Mouse (Mus musculus) neural tube, embryonic 14.5 days (tissue): ENCODE data around the gene Pola1. TPM values are rescaled to one million over a fixed set of nuclear protein-coding genes. Genes with fewer than 3 reads are reported as not detected.

Experiments
- ATAC-seq: fragments of 200-750 bp; cut with Nextera tagmentation; 2 replicates; pipeline ENCODE4 v1.8.0; 2017; ENCODE audit warnings: low read depth, mild to moderate bottlenecking, moderate TSS enrichment, moderate library complexity
- H3K27ac ChIP-seq: fragments of 300-500 bp; sonication (generic); 2 replicates; pipeline ENCODE4 v1.5.1; 2014; ENCODE audit warnings: low read depth, mild to moderate bottlenecking, control low read depth, low read length, moderate library complexity, mixed read lengths
- H3K27me3 ChIP-seq: fragments of 300-500 bp; sonication (generic); 2 replicates; pipeline ENCODE4 v1.6.1; 2014; ENCODE audit warnings: low read length; ENCODE audit not compliant: control insufficient read depth, insufficient read depth
- H3K36me3 ChIP-seq: fragments of 300-500 bp; sonication (generic); 2 replicates; pipeline ENCODE4 v1.6.1; 2014; ENCODE audit warnings: low read length, mixed read lengths; ENCODE audit not compliant: control insufficient read depth, insufficient read depth
- H3K4me1 ChIP-seq: fragments of 300-500 bp; sonication (generic); 2 replicates; pipeline ENCODE4 v1.6.1; 2014; ENCODE audit warnings: low read length; ENCODE audit not compliant: control insufficient read depth, insufficient read depth
- H3K4me2 ChIP-seq: fragments of 300-500 bp; sonication (generic); 2 replicates; pipeline ENCODE4 v1.6.1; 2014; ENCODE audit warnings: mild to moderate bottlenecking, low read depth, low read length, control low read depth
- H3K4me3 ChIP-seq: fragments of 300-500 bp; sonication (generic); 2 replicates; pipeline ENCODE4 v1.5.1; 2014; ENCODE audit warnings: low read depth, low read length, control low read depth, mixed read lengths
- H3K9ac ChIP-seq: fragments of 300-500 bp; sonication (generic); replicated peaks from 2 replicates; pipeline ENCODE4 v1.6.1; 2014; ENCODE audit warnings: low read depth, mild to moderate bottlenecking, control low read depth, low read length, mixed read lengths
- H3K9me3 ChIP-seq: fragments of 300-500 bp; sonication (generic); 2 replicates; pipeline ENCODE4 v1.6.1; 2016; ENCODE audit warnings: low read length; ENCODE audit not compliant: control insufficient read depth
- WGBS: fragments of 180-500 bp; shearing (Covaris S2); extraction: QIAGEN DNeasy Blood & Tissue Kit; methylation state at CpG from one replicate; pipeline ENCODE4 v1.1.7; 2014; 5-methylcytosine and 5-hydroxymethylcytosine counted together
- polyA plus RNA-seq: library from polyadenylated mRNA; unstranded; fragments of >200 nt; fragmentation: Nextera tagmentation; extraction: Ambion mirVana; gene quantifications from 2 replicates; pipeline ENCODE4 v1.2.1, GENCODE M21; 2014

Gene Pola1
- polyA plus RNA-seq, 1 experiment from 2014 or later, result 4.6 TPM

GRCm38 (mm10) chrX:93286291-93286893 is 345.6 kb downstream of the Pola1 start, which contains the start of gene Arx:
Arx (plus strand) TSS chrX:93286445.
- peak; percentile 96 for ATAC-seq
- peak within 1 kb of the TSS; percentile 9; the same call in 1 of the 2 replicates for H3K4me2 ChIP-seq
- peaks cover 5% of the 10 kb centered on the region for H3K4me1 ChIP-seq
- peaks cover 26% of the 10 kb centered on the region for H3K27me3 ChIP-seq
- no peaks in the 10 kb centered on the region for H3K9me3 ChIP-seq
- H3K9ac ChIP-seq, result no peak within 1 kb of the TSS
- no peak within 1 kb of the TSS for H3K4me3 ChIP-seq
- WGBS, result 11% methylated on average over 31 of the region's 31 CpGs
- no peak within 1 kb of the TSS for H3K27ac ChIP-seq
- no peaks in the 10 kb centered on the region for H3K36me3 ChIP-seq

- Histone ChIP-seq H3K4me3 (no peak overlapping the region), H3K9me3 (no peaks in the 10 kb centered on the region), H3K27me3 (peaks cover 26% of the 10 kb centered on the region), H3K4me1 (peaks cover 5% of the 10 kb centered on the region), H3K27ac (no peak overlapping the region), H3K36me3 (no peaks in the 10 kb centered on the region), H3K4me2 (no peak overlapping the region), H3K9ac (no peak overlapping the region)
- WGBS, result 15% methylated on average over 10 of the region's 10 CpGs
- ATAC-seq, result no peak
Measured at GRCm38 (mm10) chrX:93285091-93285490, 346.9 kb downstream of the Pola1 start.

- H3K4me1 ChIP-seq, result no peaks in the 10 kb centered on the region
- H3K4me2 ChIP-seq, result no peak overlapping the region
- peaks cover 12% of the 10 kb centered on the region for H3K27me3 ChIP-seq
- H3K9ac ChIP-seq, result no peak overlapping the region
- H3K9me3 ChIP-seq, result no peaks in the 10 kb centered on the region
- WGBS, result 28% methylated on average over 5 of the region's 5 CpGs
- no peaks in the 10 kb centered on the region for H3K36me3 ChIP-seq
- no peak overlapping the region for H3K4me3 ChIP-seq
- no peak overlapping the region for H3K27ac ChIP-seq
- ATAC-seq, result no peak
Measured at GRCm38 (mm10) chrX:93281756-93282155, 350.2 kb downstream of the Pola1 start.

GRCm38 (mm10) chrX:93281028-93281723 is 350.8 kb downstream of the Pola1 start:
- Histone ChIP-seq H3K9me3 (no peaks in the 10 kb centered on the region), H3K4me2 (no peak overlapping the region), H3K4me3 (no peak overlapping the region), H3K27me3 (peaks cover 8% of the 10 kb centered on the region), H3K27ac (no peak overlapping the region), H3K4me1 (no peaks in the 10 kb centered on the region), H3K36me3 (no peaks in the 10 kb centered on the region), H3K9ac (no peak overlapping the region)
- peak; percentile 62 for ATAC-seq
- 19% methylated on average over 23 of the region's 23 CpGs for WGBS

GRCm38 (mm10) chrX:93279940-93280339 is 352.0 kb downstream of the Pola1 start:
- H3K4me1 ChIP-seq, result no peaks in the 10 kb centered on the region
- no peak overlapping the region for H3K4me3 ChIP-seq
- peaks cover 4% of the 10 kb centered on the region; the same call in 1 of the 2 replicates for H3K27me3 ChIP-seq
- H3K4me2 ChIP-seq, result no peak overlapping the region
- no peak overlapping the region for H3K27ac ChIP-seq
- no peak for ATAC-seq
- no peaks in the 10 kb centered on the region for H3K36me3 ChIP-seq
- H3K9ac ChIP-seq, result no peak overlapping the region
- 23% methylated on average over 4 of the region's 11 CpGs for WGBS
- no peaks in the 10 kb centered on the region for H3K9me3 ChIP-seq

- Histone ChIP-seq H3K4me3 (no peak overlapping the region), H3K4me2 (no peak overlapping the region), H3K36me3 (no peaks in the 10 kb centered on the region), H3K4me1 (no peaks in the 10 kb centered on the region), H3K9me3 (no peaks in the 10 kb centered on the region), H3K27me3 (no peaks in the 10 kb centered on the region), H3K9ac (no peak overlapping the region), H3K27ac (no peak overlapping the region)
- ATAC-seq, result no peak
- WGBS, result 52% methylated on average over 3 of the region's 3 CpGs
Measured at GRCm38 (mm10) chrX:93275689-93276088, 356.3 kb downstream of the Pola1 start.

Other genes with a start within 250 kb of the Pola1 start
- 22.0 and 24.9 TPM in 2 replicates for gene Pcyt1b, start 22.7 kb upstream of the Pola1 start, polyA plus RNA-seq
- 22.5 and 27.1 TPM in 2 replicates for gene Pdk3, start 200.0 kb upstream of the Pola1 start, polyA plus RNA-seq